Mouse (Mus musculus): ENCODE data around the gene Trim45. TPM values are rescaled to one million over a fixed set of nuclear protein-coding genes. Genes with fewer than 3 reads are reported as not detected.

Trim45 gene
- total RNA-seq, 2 experiments from 2014 or later = 3.4 to 4.1 TPM

GRCm38 (mm10) chr3:100931332-100932076 is 9.5 kb downstream of the Trim45 start:
- DNase-seq = no peak

- DNase-seq = peak in 1 of 2 experiments; percentile 37
These were observed 10.3 kb downstream of the Trim45 start for GRCm38 (mm10) chr3:100932077-100932944.

GRCm38 (mm10) chr3:100935521-100935920 is 13.5 kb downstream of the Trim45 start:
- DNase-seq = no peak

GRCm38 (mm10) chr3:100936201-100936600 is 14.2 kb downstream of the Trim45 start:
- no peak for DNase-seq

- DNase-seq = no peak
These were observed 16.2 kb downstream of the Trim45 start for GRCm38 (mm10) chr3:100938211-100938610.

- DNase-seq = no peak
These were observed 18.6 kb downstream of the Trim45 start for GRCm38 (mm10) chr3:100940496-100941037.

- peak; percentile 20 to 59 for DNase-seq
These were observed 25.3 kb downstream of the Trim45 start for GRCm38 (mm10) chr3:100947286-100947685.

GRCm38 (mm10) chr3:100951531-100951930 is 29.5 kb downstream of the Trim45 start:
- DNase-seq = no peak

- DNase-seq = no peak
These were observed 32.6 kb downstream of the Trim45 start for GRCm38 (mm10) chr3:100954616-100955015.

- DNase-seq = no peak
These were observed 39.0 kb downstream of the Trim45 start for GRCm38 (mm10) chr3:100961007-100961406.

GRCm38 (mm10) chr3:100961501-100961900 is 39.5 kb downstream of the Trim45 start:
- no peak for DNase-seq

GRCm38 (mm10) chr3:100963849-100964542 is 42.0 kb downstream of the Trim45 start:
- peak; percentile 30 to 37 for DNase-seq

- peak; percentile 94 to 95 for DNase-seq
These were observed 47.3 kb downstream of the Trim45 start, which contains the start of gene Ttf2 for GRCm38 (mm10) chr3:100969176-100969917. Gene Ttf2 (minus strand): TSS chr3:100969663.

GRCm38 (mm10) chr3:100973906-100974305 is 51.9 kb downstream of the Trim45 start:
- DNase-seq = peak in 1 of 2 experiments; percentile 35

- no peak for DNase-seq
These were observed 57.3 kb downstream of the Trim45 start for GRCm38 (mm10) chr3:100979290-100979689.

Other genes with a start within 250 kb of the Trim45 start
- gene Man1a2, start 236.7 kb upstream of the Trim45 start, total RNA-seq (2021) = 100 to 1,000 TPM in 1 of 2 experiments, 10 to 100 TPM in 1; 94.9 to 126 TPM
- under 1 TPM; 0.10 TPM for gene Vtcn1, start 96.7 kb upstream of the Trim45 start, total RNA-seq (2021)
- gene Ttf2, start 47.5 kb downstream of the Trim45 start, total RNA-seq (2021) = 10 to 100 TPM in 1 of 2 experiments, 1 to 10 TPM in 1; 8.8 to 10.7 TPM
- under 1 TPM; 0.10 to 0.20 TPM for gene Cd101, start 107.4 kb downstream of the Trim45 start, total RNA-seq (2021)
- gene Ptgfrn, start 188.1 kb downstream of the Trim45 start, total RNA-seq (2021) = 10 to 100 TPM; 47.6 to 53.9 TPM

Measured in adrenal gland, postnatal 36 days (tissue).